Mouse (Mus musculus) adrenal gland, postnatal 10 days (tissue): ENCODE measurements around the gene Ccdc93. TPM values are rescaled to one million over a fixed set of nuclear protein-coding genes. Genes with fewer than 3 reads are reported as not detected.

Experiments
- DNase-seq: peaks from one replicate; pipeline ENCODE4 v3.0.0; 2021; ENCODE audit warnings: mixed read lengths
- long read RNA-seq, 2 experiments: library from polyadenylated mRNA; stranded (forward); transcript quantifications; one replicate each; pipeline ENCODE4 v2.0.0; 2021
- total RNA-seq, 2 experiments: library from RNA; stranded (reverse); gene quantifications; 2 replicates each; pipeline ENCODE4 v1.2.3; 2021

Gene Ccdc93
- 10 to 100 TPM; 16.5 to 19.4 TPM for total RNA-seq
- long read RNA-seq, experiment 1, full-length matches to known transcripts = 3 of 9 reads
- long read RNA-seq, experiment 1, partial matches to known transcripts = 1 of 9 reads
- long read RNA-seq, experiment 1, other reads (novel, unspliced or antisense) = 5 of 9 reads
- long read RNA-seq, experiment 2, full-length matches to known transcripts = 3 of 5 reads
- long read RNA-seq, experiment 2, partial matches to known transcripts = 1 of 5 reads
- long read RNA-seq, experiment 2, other reads (novel, unspliced or antisense) = 1 of 5 reads

GRCm38 (mm10) chr1:121430938-121431928 is at the start of gene Ccdc93:
TSS of gene Ccdc93 (plus strand) at chr1:121431049.
- peak; percentile 100 for DNase-seq

GRCm38 (mm10) chr1:121381562-121381961 is 49.3 kb upstream of the Ccdc93 start:
- DNase-seq = no peak

- DNase-seq = no peak
Observed at GRCm38 (mm10) chr1:121388312-121388711, 42.5 kb upstream of the Ccdc93 start.

GRCm38 (mm10) chr1:121388732-121389131 is 42.1 kb upstream of the Ccdc93 start:
- no peak for DNase-seq

- DNase-seq = no peak
Observed at GRCm38 (mm10) chr1:121389574-121389973, 41.3 kb upstream of the Ccdc93 start.

- no peak for DNase-seq
Observed at GRCm38 (mm10) chr1:121390003-121390402, 40.8 kb upstream of the Ccdc93 start.

GRCm38 (mm10) chr1:121390421-121390820 is 40.4 kb upstream of the Ccdc93 start:
- DNase-seq = no peak

- DNase-seq = no peak
Observed at GRCm38 (mm10) chr1:121390855-121391254, 40.0 kb upstream of the Ccdc93 start.

GRCm38 (mm10) chr1:121393117-121393516 is 37.7 kb upstream of the Ccdc93 start:
- DNase-seq = no peak

- DNase-seq = peak; percentile 53
Observed at GRCm38 (mm10) chr1:121394764-121395163, 36.1 kb upstream of the Ccdc93 start.

- DNase-seq = no peak
Observed at GRCm38 (mm10) chr1:121396501-121396900, 34.3 kb upstream of the Ccdc93 start.

- DNase-seq = no peak
Observed at GRCm38 (mm10) chr1:121398231-121398630, 32.6 kb upstream of the Ccdc93 start.

- no peak for DNase-seq
Observed at GRCm38 (mm10) chr1:121398986-121399881, 31.6 kb upstream of the Ccdc93 start.

- DNase-seq = peak; percentile 21
Observed at GRCm38 (mm10) chr1:121400243-121400642, 30.6 kb upstream of the Ccdc93 start.

GRCm38 (mm10) chr1:121419084-121419483 is 11.8 kb upstream of the Ccdc93 start:
- peak; percentile 23 for DNase-seq

- no peak for DNase-seq
Observed at GRCm38 (mm10) chr1:121419569-121420265, 11.1 kb upstream of the Ccdc93 start.

- peak; percentile 18 for DNase-seq
Observed at GRCm38 (mm10) chr1:121430183-121430937, 489 bp upstream of the Ccdc93 start.

GRCm38 (mm10) chr1:121435981-121436380 is 5.1 kb downstream of the Ccdc93 start:
- DNase-seq = no peak

- peak; percentile 86 for DNase-seq
Observed at GRCm38 (mm10) chr1:121440535-121441381, 9.9 kb downstream of the Ccdc93 start.

GRCm38 (mm10) chr1:121444147-121444546 is 13.3 kb downstream of the Ccdc93 start:
- no peak for DNase-seq
